Mouse (Mus musculus) heart, adult 8-10 months (tissue): Measurements from ENCODE around the gene Senp1. TPM values are rescaled to one million over a fixed set of nuclear protein-coding genes. Genes with fewer than 3 reads are reported as not detected.

Experiments
- DNase-seq: peaks from one replicate; pipeline ENCODE4 v3.0.0; 2022; ENCODE audit warnings: low spot score
- total RNA-seq, 4 experiments: library from RNA; stranded (reverse); gene quantifications; 2 replicates each; pipeline ENCODE4 v1.2.4; 2022

The Senp1 gene
- total RNA-seq, 4 experiments from 2014 or later: 8.4 to 9.5 (median 8.7) TPM

- DNase-seq: no peak
Observed at GRCm38 (mm10) chr15:98107703-98108296, 14.3 kb upstream of the Senp1 start.

GRCm38 (mm10) chr15:98107230-98107629 lies 13.7 kb upstream of the Senp1 start:
- no peak for DNase-seq

- no peak for DNase-seq
Observed at GRCm38 (mm10) chr15:98106506-98106905, 13.0 kb upstream of the Senp1 start.

- DNase-seq: no peak
Observed at GRCm38 (mm10) chr15:98102401-98102800, 8.9 kb upstream of the Senp1 start.

- DNase-seq: no peak
Observed at GRCm38 (mm10) chr15:98098519-98098918, 5.0 kb upstream of the Senp1 start.

- DNase-seq: no peak
Observed at GRCm38 (mm10) chr15:98096957-98097356, 3.4 kb upstream of the Senp1 start.

GRCm38 (mm10) chr15:98094905-98095304 lies 1.4 kb upstream of the Senp1 start:
- DNase-seq: no peak

GRCm38 (mm10) chr15:98092372-98093120 lies 998 bp downstream of the Senp1 start, which contains the start of gene Pfkm:
Gene Pfkm (plus strand): TSS chr15:98092589.
- peak; percentile 38 for DNase-seq

- DNase-seq: no peak
Observed at GRCm38 (mm10) chr15:98091841-98092240, 1.7 kb downstream of the Senp1 start.

- DNase-seq: peak; percentile 41
Observed at GRCm38 (mm10) chr15:98089421-98090183, 3.9 kb downstream of the Senp1 start.

- DNase-seq: no peak
Observed at GRCm38 (mm10) chr15:98088889-98089288, 4.7 kb downstream of the Senp1 start.

GRCm38 (mm10) chr15:98076901-98077300 lies 16.6 kb downstream of the Senp1 start:
- DNase-seq: no peak

GRCm38 (mm10) chr15:98075034-98075433 lies 18.5 kb downstream of the Senp1 start:
- DNase-seq: no peak

- DNase-seq: peak; percentile 11
Observed at GRCm38 (mm10) chr15:98074521-98074920, 19.0 kb downstream of the Senp1 start.

- DNase-seq: no peak
Observed at GRCm38 (mm10) chr15:98070376-98070775, 23.2 kb downstream of the Senp1 start.

- no peak for DNase-seq
Observed at GRCm38 (mm10) chr15:98069566-98070245, 23.8 kb downstream of the Senp1 start.

- no peak for DNase-seq
Observed at GRCm38 (mm10) chr15:98068506-98068905, 25.0 kb downstream of the Senp1 start.

GRCm38 (mm10) chr15:98067492-98067891 lies 26.1 kb downstream of the Senp1 start:
- no peak for DNase-seq

- no peak for DNase-seq
Observed at GRCm38 (mm10) chr15:98066602-98067001, 26.9 kb downstream of the Senp1 start.

GRCm38 (mm10) chr15:98065881-98066280 lies 27.7 kb downstream of the Senp1 start:
- no peak for DNase-seq

- no peak for DNase-seq
Observed at GRCm38 (mm10) chr15:98055246-98055645, 38.3 kb downstream of the Senp1 start.

- DNase-seq: no peak
Observed at GRCm38 (mm10) chr15:98051685-98052084, 41.9 kb downstream of the Senp1 start.
